Mouse (Mus musculus) intestine, embryonic 14.5 days (tissue): ENCODE results near the gene Zfp804b. TPM values are rescaled to one million over a fixed set of nuclear protein-coding genes. Genes with fewer than 3 reads are reported as not detected.

ENCODE experiments used
- ATAC-seq: fragments of 200-750 bp; cut with Nextera tagmentation; replicated peaks from 2 replicates; pipeline ENCODE4 v1.8.0; 2017; ENCODE audit warnings: low read depth, moderate number of reproducible peaks, moderate TSS enrichment, moderate library complexity; ENCODE audit not compliant: low FRiP score, low TSS enrichment
- DNase-seq: peaks from one replicate; pipeline ENCODE4 v3.0.0-alpha.2; 2018; ENCODE audit warnings: low spot score
- H3K27ac ChIP-seq: fragments of 300-500 bp; sonication (generic); 2 replicates; pipeline ENCODE4 v1.5.1; 2014; ENCODE audit warnings: low read depth, mild to moderate bottlenecking, control low read depth
- H3K27me3 ChIP-seq: fragments of 300-500 bp; sonication (generic); replicated peaks from 2 replicates; pipeline ENCODE4 v1.6.1; 2014; ENCODE audit warnings: low read length, control low read depth; ENCODE audit not compliant: control insufficient read depth, insufficient read depth
- H3K36me3 ChIP-seq: fragments of 300-500 bp; sonication (generic); 2 replicates; pipeline ENCODE4 v1.6.1; 2014; ENCODE audit warnings: low read length, control low read depth; ENCODE audit not compliant: control insufficient read depth, insufficient read depth
- H3K4me1 ChIP-seq: fragments of 300-500 bp; sonication (generic); replicated peaks from 2 replicates; pipeline ENCODE4 v1.6.1; 2014; ENCODE audit warnings: low read length, control low read depth, mixed read lengths; ENCODE audit not compliant: control insufficient read depth, insufficient read depth
- H3K4me2 ChIP-seq: fragments of 300-500 bp; sonication (generic); 2 replicates; pipeline ENCODE4 v1.6.1; 2014; ENCODE audit warnings: low read length
- H3K4me3 ChIP-seq: fragments of 300-500 bp; sonication (generic); 2 replicates; pipeline ENCODE4 v1.5.1; 2014; ENCODE audit warnings: low read depth, low read length, control low read depth, mixed read lengths
- H3K9ac ChIP-seq: fragments of 300-500 bp; sonication (generic); 2 replicates; pipeline ENCODE4 v1.6.1; 2014; ENCODE audit warnings: mild to moderate bottlenecking, low read length
- H3K9me3 ChIP-seq: fragments of 300-500 bp; sonication (generic); 2 replicates; pipeline ENCODE4 v1.6.1; 2016; ENCODE audit warnings: low read length, control low read depth; ENCODE audit not compliant: control insufficient read depth
- WGBS: fragments of 180-500 bp; shearing (Covaris S2); extraction: QIAGEN DNeasy Blood & Tissue Kit; methylation state at CpG from one replicate; pipeline ENCODE4 v1.1.7; 2014; 5-methylcytosine and 5-hydroxymethylcytosine counted together
- polyA plus RNA-seq: library from polyadenylated mRNA; unstranded; fragments of >200 nt; fragmentation: Nextera tagmentation; extraction: Ambion mirVana; gene quantifications from 2 replicates; pipeline ENCODE4 v1.2.1, GENCODE M21; 2014

Gene Zfp804b
- polyA plus RNA-seq, 1 experiment from 2014 or later: 0.05 TPM

DNA sequence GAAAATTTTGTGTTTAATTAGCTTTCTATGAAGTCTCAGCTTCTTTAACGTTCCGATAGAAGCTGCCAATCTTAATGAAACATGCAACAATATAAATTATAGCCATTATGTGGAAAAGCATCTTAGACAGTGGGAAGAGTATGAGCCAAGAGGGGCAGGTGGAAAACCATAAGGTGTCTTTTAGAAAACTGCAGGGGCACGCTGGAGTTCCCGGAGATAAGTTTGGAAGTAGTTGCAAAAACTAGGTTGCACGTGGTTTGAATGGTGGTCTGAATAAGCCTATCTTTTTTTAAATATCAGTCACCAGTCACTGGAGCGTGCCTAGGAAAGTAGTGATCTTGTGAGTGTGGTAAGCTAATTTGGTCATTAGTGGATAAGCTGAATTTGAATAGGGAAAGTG, 473.0 kb downstream of the Zfp804b start:
- no peak for ATAC-seq
- DNase-seq: no peak
- no peak overlapping the region for H3K4me2 ChIP-seq
- 87% methylated on average over 6 of the region's 6 CpGs for WGBS
- H3K9ac ChIP-seq: no peak overlapping the region
- H3K27me3 ChIP-seq: no peaks in the 10 kb centered on the region
- H3K9me3 ChIP-seq: no peaks in the 10 kb centered on the region
- H3K4me3 ChIP-seq: no peak overlapping the region
- H3K4me1 ChIP-seq: no peaks in the 10 kb centered on the region
- no peak overlapping the region for H3K27ac ChIP-seq
- H3K36me3 ChIP-seq: no peaks in the 10 kb centered on the region

DNA sequence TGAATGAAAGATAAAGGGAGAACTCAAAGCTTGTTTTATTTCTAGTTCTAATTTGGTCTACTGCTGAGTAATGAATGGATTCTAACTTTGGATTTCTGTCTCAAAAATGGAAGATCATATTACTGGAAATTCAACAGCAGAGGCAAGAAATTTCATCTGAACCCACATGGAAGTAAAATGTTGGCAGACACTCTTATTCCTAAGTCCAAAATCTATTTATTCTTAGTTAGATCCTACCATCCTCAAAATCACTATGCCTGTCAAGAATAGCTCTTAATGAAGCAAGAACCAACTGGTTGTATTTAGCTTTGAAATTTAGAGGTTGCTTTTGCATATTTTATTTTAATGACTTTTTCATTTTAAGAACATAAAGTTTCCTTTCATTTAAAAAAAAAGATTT, 473.6 kb downstream of the Zfp804b start:
- DNase-seq: no peak
- Histone ChIP-seq H3K4me3 (no peak overlapping the region), H3K36me3 (no peaks in the 10 kb centered on the region), H3K9ac (no peak overlapping the region), H3K9me3 (no peaks in the 10 kb centered on the region), H3K27me3 (no peaks in the 10 kb centered on the region), H3K27ac (no peak overlapping the region), H3K4me1 (no peaks in the 10 kb centered on the region), H3K4me2 (no peak overlapping the region)
- ATAC-seq: no peak

GRCm38 (mm10) chr5:6795396-6795795, 549.2 kb downstream of the Zfp804b start:
- H3K27ac ChIP-seq: no peak overlapping the region
- no peak overlapping the region for H3K4me2 ChIP-seq
- H3K9me3 ChIP-seq: no peaks in the 10 kb centered on the region
- no peak overlapping the region for H3K9ac ChIP-seq
- H3K4me3 ChIP-seq: no peak overlapping the region
- no peaks in the 10 kb centered on the region for H3K4me1 ChIP-seq
- no peaks in the 10 kb centered on the region for H3K36me3 ChIP-seq
- H3K27me3 ChIP-seq: no peaks in the 10 kb centered on the region
- no peak for DNase-seq
- 73% methylated on average over 2 of the region's 2 CpGs for WGBS
- no peak for ATAC-seq

DNA sequence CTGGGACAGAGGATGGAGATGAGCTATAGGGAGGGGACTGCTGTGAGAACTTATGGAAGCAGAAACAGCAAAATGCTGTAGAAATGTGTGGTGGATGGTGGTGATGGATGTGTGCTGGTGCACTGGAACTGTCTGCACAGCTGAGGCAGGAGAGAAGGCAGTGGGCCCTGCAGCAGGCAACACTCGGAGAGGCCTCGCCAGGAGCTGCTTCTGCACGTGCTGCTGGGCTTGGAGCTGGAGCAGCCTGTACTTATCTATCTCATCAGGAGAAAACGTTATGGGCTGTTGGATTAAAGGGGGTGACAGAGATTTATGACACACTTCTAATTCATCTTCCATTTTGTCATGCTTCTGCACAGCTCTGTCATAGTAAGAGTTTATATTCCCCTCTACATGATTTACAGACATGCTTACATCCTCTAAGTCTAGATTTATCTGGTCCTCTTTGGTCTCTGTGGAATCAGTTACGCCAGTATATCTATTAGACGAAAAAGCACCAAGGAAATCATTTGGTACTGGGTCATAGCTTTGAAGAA, 575.1 kb downstream of the Zfp804b start:
- ATAC-seq (no peak), DNase-seq (no peak)
- no peaks in the 10 kb centered on the region for H3K36me3 ChIP-seq
- no peaks in the 10 kb centered on the region for H3K9me3 ChIP-seq
- H3K4me1 ChIP-seq: no peaks in the 10 kb centered on the region
- H3K4me3 ChIP-seq: no peak overlapping the region
- H3K27me3 ChIP-seq: no peaks in the 10 kb centered on the region
- 26% methylated on average over 6 of the region's 6 CpGs for WGBS
- H3K4me2 ChIP-seq: no peak overlapping the region
- H3K27ac ChIP-seq: no peak overlapping the region
- no peak overlapping the region for H3K9ac ChIP-seq

Other genes with a start within 250 kb of the Zfp804b start
- 0.12 and 0.23 TPM in 2 replicates for gene Tex47, start 40.6 kb downstream of the Zfp804b start, polyA plus RNA-seq